Mouse (Mus musculus) midbrain, postnatal 0 days (tissue): ENCODE results near the gene Nfam1. TPM values are rescaled to one million over a fixed set of nuclear protein-coding genes. Genes with fewer than 3 reads are reported as not detected.
A peak's percentile ranks its signal among the peaks of the same experiment; 100 is the strongest.

ENCODE experiments used
- ATAC-seq: fragments of 200-750 bp; cut with Nextera tagmentation; 2 replicates; pipeline ENCODE4 v1.8.0; 2017; ENCODE audit warnings: moderate number of reproducible peaks, mild to moderate bottlenecking, moderate TSS enrichment, moderate library complexity; ENCODE audit not compliant: low FRiP score
- DNase-seq: peaks from one replicate; pipeline ENCODE4 v3.0.0-alpha.2; 2015; ENCODE audit warnings: low spot score
- H3K27ac ChIP-seq: fragments of 300-500 bp; sonication (generic); 2 replicates; pipeline ENCODE4 v1.5.1; 2014; ENCODE audit warnings: low read depth, mild to moderate bottlenecking, low read length, mixed read lengths
- H3K27me3 ChIP-seq: fragments of 300-500 bp; sonication (generic); 2 replicates; pipeline ENCODE4 v1.6.1; 2014; ENCODE audit warnings: low read length, control low read depth, mixed read lengths; ENCODE audit not compliant: insufficient read depth
- H3K36me3 ChIP-seq: fragments of 300-500 bp; sonication (generic); 2 replicates; pipeline ENCODE4 v1.6.1; 2014; ENCODE audit warnings: low read length, control low read depth, mixed read lengths; ENCODE audit not compliant: insufficient read depth
- H3K4me1 ChIP-seq: fragments of 300-500 bp; sonication (generic); 2 replicates; pipeline ENCODE4 v1.6.1; 2014; ENCODE audit warnings: mild to moderate bottlenecking, control low read depth, antibody characterized with exemption, low read length, mixed read lengths; ENCODE audit not compliant: insufficient read depth
- H3K4me2 ChIP-seq: fragments of 300-500 bp; sonication (generic); 2 replicates; pipeline ENCODE4 v1.6.1; 2014; ENCODE audit warnings: low read depth, mild to moderate bottlenecking, low read length, mixed read lengths; ENCODE audit not compliant: poor library complexity, severe bottlenecking
- H3K4me3 ChIP-seq: fragments of 300-500 bp; sonication (generic); 2 replicates; pipeline ENCODE4 v1.5.1; 2014; ENCODE audit warnings: low read depth, mild to moderate bottlenecking, low read length, moderate library complexity
- H3K9ac ChIP-seq: fragments of 300-500 bp; sonication (generic); replicated peaks from 2 replicates; pipeline ENCODE4 v1.6.1; 2014; ENCODE audit warnings: mild to moderate bottlenecking, low read length, moderate library complexity, mixed read lengths; ENCODE audit not compliant: poor library complexity, severe bottlenecking
- H3K9me3 ChIP-seq: fragments of 300-500 bp; sonication (generic); 2 replicates; pipeline ENCODE4 v1.6.1; 2016; ENCODE audit warnings: low read length, control low read depth
- CTCF ChIP-seq: IDR thresholded peaks from 2 replicates; pipeline ENCODE4 v1.5.1; 2016; ENCODE audit warnings: antibody characterized with exemption, mild to moderate bottlenecking
- WGBS: fragments of 180-500 bp; shearing (Covaris S2); extraction: QIAGEN DNeasy Blood & Tissue Kit; methylation state at CpG from one replicate; pipeline ENCODE4 v1.1.7; 2014; 5-methylcytosine and 5-hydroxymethylcytosine counted together
- polyA plus RNA-seq: library from polyadenylated mRNA; unstranded; fragments of >200 nt; fragmentation: Nextera tagmentation; extraction: Ambion mirVana; gene quantifications from 2 replicates; pipeline ENCODE4 v1.2.1, GENCODE M21; 2015
- total RNA-seq: library from RNA; depleted of rRNA; stranded (reverse); fragments of >200 nt; gene quantifications from 2 replicates; pipeline ENCODE4 v1.2.3, GENCODE M21; 2014; rRNA removed

The Nfam1 gene
- total RNA-seq (3.3 and 4.1 TPM in 2 replicates), polyA plus RNA-seq (1.9 and 2.6 TPM in 2 replicates)

GRCm38 (mm10) chr15:83032981-83033541 is at the start of gene Nfam1:
TSS of gene Nfam1 (minus strand) at chr15:83033306.
- 29% methylated on average over 17 of the region's 17 CpGs for WGBS
- H3K4me1 ChIP-seq: peaks cover 14% of the 10 kb centered on the region
- no peak within 1 kb of the TSS for H3K27ac ChIP-seq
- no peaks in the 10 kb centered on the region for H3K27me3 ChIP-seq
- H3K4me2 ChIP-seq: no peak within 1 kb of the TSS
- no peak for TF ChIP-seq CTCF
- DNase-seq (peak; percentile 50), ATAC-seq (no peak)
- H3K9ac ChIP-seq: no peak within 1 kb of the TSS
- H3K4me3 ChIP-seq: no peak within 1 kb of the TSS
- H3K36me3 ChIP-seq: no peaks in the 10 kb centered on the region
- H3K9me3 ChIP-seq: no peaks in the 10 kb centered on the region

DNA sequence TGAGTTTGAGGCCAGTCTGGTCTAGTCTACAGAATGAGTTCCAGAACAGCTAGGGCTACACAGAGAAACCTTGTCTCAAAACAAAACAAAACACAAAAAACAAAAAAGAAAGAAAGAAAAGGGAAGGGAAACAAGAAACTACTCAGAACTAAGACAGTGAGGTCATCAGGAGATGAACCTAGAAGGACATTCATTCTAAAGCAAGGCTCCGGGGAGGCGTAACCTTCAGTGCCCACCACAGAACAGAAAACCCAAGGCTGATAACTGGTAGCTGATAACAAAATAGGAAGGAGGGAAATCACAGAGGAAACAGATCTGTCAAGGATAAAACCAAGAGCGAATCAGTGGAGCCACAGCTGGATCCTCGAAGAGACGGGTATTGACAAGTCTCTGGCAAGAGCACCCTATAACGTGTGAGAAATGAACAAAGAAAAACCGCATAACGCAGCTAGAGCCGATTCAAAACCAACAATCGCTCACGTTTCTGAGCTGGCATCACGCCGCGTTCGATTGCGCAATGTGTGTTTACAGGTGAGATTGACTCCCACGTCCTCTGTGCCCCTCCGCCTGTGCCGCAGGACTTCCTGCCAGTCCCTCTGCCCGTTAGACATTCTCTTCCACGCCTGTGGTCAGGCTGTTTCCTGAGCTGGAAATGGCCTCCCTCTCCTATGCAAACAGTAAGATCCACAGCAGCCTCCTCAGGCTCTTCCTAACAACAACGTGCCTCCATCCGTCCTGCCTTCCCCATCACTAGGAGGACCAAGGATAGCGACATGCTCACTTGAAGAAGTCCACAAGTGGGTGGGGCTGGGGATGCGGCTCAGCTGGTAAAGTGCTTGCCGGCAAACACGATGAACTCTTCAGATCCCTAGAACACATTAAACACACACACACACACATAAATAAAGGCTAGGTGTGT is 42.8 kb upstream of the Nfam1 start:
- no peak overlapping the region for H3K4me3 ChIP-seq
- H3K36me3 ChIP-seq: no peaks in the 10 kb centered on the region
- H3K27me3 ChIP-seq: no peaks in the 10 kb centered on the region
- no peak overlapping the region for H3K4me2 ChIP-seq
- no peak overlapping the region for H3K27ac ChIP-seq
- ATAC-seq: no peak
- no peaks in the 10 kb centered on the region for H3K4me1 ChIP-seq
- no peak for DNase-seq
- H3K9me3 ChIP-seq: no peaks in the 10 kb centered on the region
- WGBS: 67% methylated on average over 27 of the region's 27 CpGs
- H3K9ac ChIP-seq: no peak overlapping the region
- TF ChIP-seq CTCF: no peak

GRCm38 (mm10) chr15:83074179-83074578 is 41.1 kb upstream of the Nfam1 start:
- no peak for TF ChIP-seq CTCF
- H3K27ac ChIP-seq: no peak overlapping the region
- no peak for ATAC-seq

GRCm38 (mm10) chr15:83071752-83072151 is 38.6 kb upstream of the Nfam1 start:
- no peaks in the 10 kb centered on the region for H3K4me1 ChIP-seq
- TF ChIP-seq CTCF: peak; percentile 58
- no peak overlapping the region for H3K4me3 ChIP-seq
- H3K4me2 ChIP-seq: no peak overlapping the region
- no peaks in the 10 kb centered on the region for H3K9me3 ChIP-seq
- no peak for ATAC-seq
- H3K27ac ChIP-seq: no peak overlapping the region
- no peak for DNase-seq
- H3K36me3 ChIP-seq: no peaks in the 10 kb centered on the region
- no peak overlapping the region for H3K9ac ChIP-seq
- no peaks in the 10 kb centered on the region for H3K27me3 ChIP-seq
- WGBS: 89% methylated on average over 5 of the region's 5 CpGs

More at GRCm38 (mm10) chr15:83074179-83074578, 41.1 kb upstream of the Nfam1 start:
- Histone ChIP-seq H3K9ac (no peak overlapping the region), H3K4me3 (no peak overlapping the region), H3K4me2 (no peak overlapping the region), H3K4me1 (no peaks in the 10 kb centered on the region), H3K36me3 (no peaks in the 10 kb centered on the region), H3K9me3 (no peaks in the 10 kb centered on the region), H3K27me3 (no peaks in the 10 kb centered on the region)
- 74% methylated on average over 4 of the region's 4 CpGs for WGBS
- DNase-seq: no peak

GRCm38 (mm10) chr15:83070942-83071341 is 37.8 kb upstream of the Nfam1 start:
- TF ChIP-seq CTCF: no peak
- Histone ChIP-seq H3K27me3 (no peaks in the 10 kb centered on the region), H3K9me3 (no peaks in the 10 kb centered on the region), H3K4me1 (no peaks in the 10 kb centered on the region), H3K4me3 (no peak overlapping the region), H3K36me3 (no peaks in the 10 kb centered on the region), H3K4me2 (no peak overlapping the region), H3K9ac (no peak overlapping the region), H3K27ac (no peak overlapping the region)
- WGBS: 61% methylated on average over 3 of the region's 3 CpGs
- DNase-seq (peak; percentile 77), ATAC-seq (no peak)

- ATAC-seq: no peak
- 97% methylated on average over 5 of the region's 5 CpGs for WGBS
- H3K27me3 ChIP-seq: no peaks in the 10 kb centered on the region
- no peak overlapping the region for H3K27ac ChIP-seq
- H3K4me3 ChIP-seq: no peak overlapping the region
- DNase-seq: no peak
- H3K4me1 ChIP-seq: no peaks in the 10 kb centered on the region
- no peak overlapping the region for H3K4me2 ChIP-seq
- H3K9ac ChIP-seq: no peak overlapping the region
- no peaks in the 10 kb centered on the region for H3K9me3 ChIP-seq
- TF ChIP-seq CTCF: no peak
- no peaks in the 10 kb centered on the region for H3K36me3 ChIP-seq
These were observed 35.2 kb upstream of the Nfam1 start for GRCm38 (mm10) chr15:83068270-83068669.
